Mouse (Mus musculus) Patski (cell line): ENCODE data around the gene Emc6. TPM values are rescaled to one million over a fixed set of nuclear protein-coding genes. Genes with fewer than 3 reads are reported as not detected.

Experiments used
- ATAC-seq: fragments of 100-300 bp; one replicate; pipeline ENCODE4 v1.8.0; 2021
- CTCF ChIA-PET: fragments of 350-600 bp; sonication (Branson Sonifier 250); formaldehyde crosslinking; loops from one replicate; lab custom pipeline; 2022; ENCODE audit warnings: inconsistent platforms; lab: Charles Lee
- POLR2A ChIA-PET: fragments of 350-600 bp; sonication (Branson Sonifier 250); formaldehyde crosslinking; loops from one replicate; lab custom pipeline; 2022; ENCODE audit warnings: antibody characterized with exemption, inconsistent platforms; lab: Charles Lee
- DNase-seq: peaks from one replicate; pipeline ENCODE4 v3.0.0-alpha.2; 2011; ENCODE audit warnings: low read depth, low spot score
- H3K27me3 ChIP-seq: fragments of 371-371 bp; one replicate; pipeline ENCODE4 v1.5.1; 2021
- CTCF ChIP-seq: fragments of 100-300 bp; IDR thresholded peaks from one replicate; pipeline ENCODE4 v1.5.1; 2021
- in situ Hi-C: fragments of 300-500 bp; cut with MboI; formaldehyde crosslinking; loops from 3 replicates; pipeline ENCODE4 v1.11.1; 2018; ENCODE audit warnings: low pct_unique_long_range_greater_than_20kb, mixed read lengths
- polyA plus RNA-seq: library from polyadenylated mRNA; unstranded; gene quantifications from one replicate; pipeline ENCODE4 v1.2.3, GENCODE M21; 2021

Emc6 gene
- polyA plus RNA-seq, 1 experiment from 2014 or later: 79.4 TPM

DNA sequence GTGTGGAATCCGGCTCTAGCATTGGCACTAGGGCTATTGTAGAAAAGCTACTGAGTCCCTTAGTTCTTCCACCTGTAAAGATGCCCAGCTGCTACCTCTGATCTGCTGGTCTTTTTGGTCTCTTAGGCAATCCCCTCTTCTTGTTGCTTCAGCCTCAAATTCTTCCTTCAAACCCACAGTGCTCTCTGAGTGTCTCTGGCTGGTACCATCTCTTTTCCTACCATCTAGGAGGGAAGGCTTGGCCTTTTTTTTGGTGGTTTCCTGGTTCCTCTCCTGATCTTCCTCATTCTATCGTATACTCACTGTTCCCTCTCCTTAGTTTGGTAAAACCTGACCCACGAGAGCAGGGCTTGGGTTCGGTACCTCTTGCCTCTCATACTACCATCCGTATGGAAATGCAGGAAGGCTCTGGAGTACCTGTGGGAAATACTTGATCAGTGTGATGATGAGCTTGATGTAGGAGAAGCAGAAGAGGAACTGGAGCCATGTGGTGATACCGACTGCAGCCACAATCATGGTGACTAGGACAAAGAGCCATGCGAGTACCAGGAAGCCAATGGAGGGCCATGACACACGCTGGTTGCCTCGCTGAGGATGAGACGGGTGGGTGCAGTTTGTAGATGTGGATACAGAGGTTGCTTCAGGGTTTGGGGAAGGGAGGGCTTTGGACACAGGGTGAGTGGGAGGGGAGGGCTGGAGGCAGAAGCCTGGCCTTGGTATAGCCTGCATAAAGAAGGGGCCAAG is 9.2 kb upstream of the Emc6 start:
- ChIA-PET CTCF (no interaction called here), POLR2A (interaction anchor here (1.0 kb wide), 1 partner anchor 14 kb away, joined by 3 read pairs; no protein-coding TSS in a partner anchor)
- in situ Hi-C loops: no loop called here
- ATAC-seq (no peak), DNase-seq (no peak)
- no peaks in the 10 kb centered on the region for H3K27me3 ChIP-seq
- no peak for TF ChIP-seq CTCF

DNA sequence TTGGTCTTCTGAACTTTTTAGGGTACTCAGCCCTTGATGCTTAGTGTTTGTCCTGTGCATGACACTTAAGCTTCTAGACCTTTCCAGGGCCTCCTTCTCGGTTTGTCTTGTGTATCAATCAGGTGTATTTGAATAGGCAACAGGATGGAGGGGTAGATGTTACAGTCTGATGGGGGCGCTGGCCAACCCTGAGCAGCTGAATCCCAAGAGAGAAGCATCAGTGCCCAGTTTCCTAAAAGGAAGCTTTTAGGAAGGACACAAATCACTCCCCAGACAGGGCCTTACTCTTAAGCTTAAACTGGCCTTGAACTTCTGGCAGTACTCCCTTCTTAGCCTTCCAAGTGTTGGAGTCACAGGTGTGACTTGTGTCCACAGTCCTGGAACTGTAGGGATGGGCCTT is 1.1 kb upstream of the Emc6 start:
- ChIA-PET POLR2A (interaction anchor here (0.6 to 1.3 kb wide), 5 partner anchors 17 to 932 kb away, joined by 3 to 5 read pairs (median 3); partner anchors contain the start of gene Shpk), CTCF (interaction anchor here (1.0 to 2.2 kb wide), 9 partner anchors 10 to 104 kb away, joined by 3 to 9 read pairs (median 4); partner anchors contain the start of genes Ctns, Haspin and Shpk)
- in situ Hi-C loops: no loop called here
- no peak for DNase-seq
- ATAC-seq: no peak
- no peak for TF ChIP-seq CTCF
- H3K27me3 ChIP-seq: no peaks in the 10 kb centered on the region

DNA sequence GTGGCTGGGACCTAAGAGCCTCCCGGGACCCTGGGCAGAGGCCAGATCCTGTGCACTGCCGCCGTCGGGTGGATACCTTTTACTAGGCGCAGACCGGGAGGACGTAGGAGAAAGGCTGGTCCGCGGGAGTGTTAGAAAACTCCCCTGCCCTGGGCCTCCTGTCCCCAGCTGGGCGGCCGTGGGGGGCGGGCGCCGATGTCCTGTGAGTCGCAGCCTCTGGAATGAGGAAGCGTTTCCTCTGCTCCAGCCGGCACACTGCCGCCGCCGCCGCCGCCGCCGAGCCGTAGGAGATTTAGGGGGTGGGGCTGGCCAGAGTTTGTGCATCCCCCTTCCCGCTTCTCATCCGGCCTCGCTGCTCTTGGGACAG is 655 bp upstream of the Emc6 start:
- DNase-seq (no peak), ATAC-seq (peak; percentile 88)
- ChIA-PET POLR2A (interaction anchor here (0.6 to 1.3 kb wide), 5 partner anchors 17 to 931 kb away, joined by 3 to 5 read pairs (median 3); partner anchors contain the start of gene Shpk), CTCF (interaction anchor here (1.1 to 2.2 kb wide), 5 partner anchors 10 to 39 kb away, joined by 3 to 9 read pairs (median 4); partner anchors contain the start of genes Ctns, Haspin and Shpk)
- in situ Hi-C loops: no loop called here
- H3K27me3 ChIP-seq: no peaks in the 10 kb centered on the region
- no peak for TF ChIP-seq CTCF

GRCm38 (mm10) chr11:73176186-73176585 is 651 bp downstream of the Emc6 start:
- no peak for ATAC-seq
- in situ Hi-C loops: no loop called here
- H3K27me3 ChIP-seq: no peaks in the 10 kb centered on the region
- ChIA-PET CTCF (interaction anchor here (1.4 to 1.6 kb wide), 2 partner anchors 12 to 17 kb away, joined by 3 read pairs; no protein-coding TSS in a partner anchor), POLR2A (interaction anchor here (1.0 to 1.1 kb wide), 2 partner anchors 12 to 16 kb away, joined by 3 read pairs; partner anchors contain the start of gene P2rx5)
- TF ChIP-seq CTCF: no peak
- no peak for DNase-seq

- TF ChIP-seq CTCF: no peak
- in situ Hi-C loops: no loop called here
- H3K27me3 ChIP-seq: no peaks in the 10 kb centered on the region
- DNase-seq (no peak), ATAC-seq (peak; percentile 6)
- ChIA-PET POLR2A (interaction anchor here (1.1 kb wide), 1 partner anchor 12 kb away, joined by 3 read pairs; no protein-coding TSS in a partner anchor), CTCF (interaction anchor here (1.2 to 1.6 kb wide), 3 partner anchors 12 to 106 kb away, joined by 3 read pairs; no protein-coding TSS in a partner anchor)
Measured at GRCm38 (mm10) chr11:73175612-73176011, 1.2 kb downstream of the Emc6 start.

GRCm38 (mm10) chr11:73172186-73172585 is 4.7 kb downstream of the Emc6 start:
- no peaks in the 10 kb centered on the region for H3K27me3 ChIP-seq
- no peak for DNase-seq
- no peak for ATAC-seq
- TF ChIP-seq CTCF: no peak
- in situ Hi-C loops: no loop called here
- POLR2A ChIA-PET: interaction anchor here (1.0 kb wide), 1 partner anchor 13 kb away, joined by 3 read pairs; no protein-coding TSS in a partner anchor
- CTCF ChIA-PET: interaction anchor here (1.2 kb wide), 1 partner anchor 12 kb away, joined by 4 read pairs; the partner anchor contains the start of gene P2rx5

GRCm38 (mm10) chr11:73169231-73169630 is 7.6 kb downstream of the Emc6 start:
- in situ Hi-C loops: no loop called here
- ATAC-seq: peak; percentile 56
- H3K27me3 ChIP-seq: no peaks in the 10 kb centered on the region

GRCm38 (mm10) chr11:73168576-73168975 is 8.3 kb downstream of the Emc6 start:
- H3K27me3 ChIP-seq: no peaks in the 10 kb centered on the region
- ATAC-seq (no peak), DNase-seq (no peak)
- POLR2A ChIA-PET: interaction anchor here (0.6 kb wide), 1 partner anchor 31 kb away, joined by 3 read pairs; the partner anchor contains the start of gene Haspin
- in situ Hi-C loops: no loop called here
- TF ChIP-seq CTCF: no peak
- CTCF ChIA-PET: interaction anchor here (1.1 kb wide), 1 partner anchor 22 kb away, joined by 3 read pairs; no protein-coding TSS in a partner anchor

More at GRCm38 (mm10) chr11:73169231-73169630, 7.6 kb downstream of the Emc6 start:
- no peak for TF ChIP-seq CTCF
- POLR2A ChIA-PET: interaction anchor here (0.6 kb wide), 1 partner anchor 31 kb away, joined by 3 read pairs; the partner anchor contains the start of gene Haspin
- CTCF ChIA-PET: interaction anchor here (1.1 kb wide), 1 partner anchor 21 kb away, joined by 3 read pairs; no protein-coding TSS in a partner anchor
- no peak for DNase-seq

DNA sequence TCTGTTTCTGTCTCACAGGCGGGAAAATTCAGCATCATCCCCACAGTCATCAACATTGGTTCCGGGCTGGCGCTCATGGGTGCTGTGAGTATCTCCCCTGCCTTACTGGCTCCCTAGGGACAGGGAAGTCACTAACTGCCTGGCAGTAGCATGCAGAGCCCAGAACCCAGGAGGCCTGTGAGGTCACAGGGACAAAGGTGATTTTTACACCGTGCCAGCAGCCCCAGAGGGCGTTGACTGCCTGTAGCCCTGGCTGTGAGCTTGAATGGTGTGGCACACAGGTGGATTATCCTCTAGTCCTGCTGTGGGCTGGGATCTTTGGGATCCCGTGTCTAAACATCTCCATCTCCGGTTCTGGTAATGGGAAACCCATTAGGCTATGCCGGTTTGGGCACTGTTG is 8.8 kb downstream of the Emc6 start:
- TF ChIP-seq CTCF: no peak
- no peak for ATAC-seq
- H3K27me3 ChIP-seq: no peaks in the 10 kb centered on the region
- CTCF ChIA-PET: interaction anchor here (0.9 kb wide), 1 partner anchor 10 kb away, joined by 3 read pairs; no protein-coding TSS in a partner anchor
- POLR2A ChIA-PET: no interaction called here
- DNase-seq: no peak
- in situ Hi-C loops: no loop called here

GRCm38 (mm10) chr11:73162284-73162683 is 14.6 kb downstream of the Emc6 start:
- no peak for ATAC-seq
- in situ Hi-C loops: no loop called here
- H3K27me3 ChIP-seq: no peaks in the 10 kb centered on the region
- POLR2A ChIA-PET: no interaction called here
- no peak for DNase-seq
- TF ChIP-seq CTCF: no peak
- CTCF ChIA-PET: interaction anchor here (1.5 kb wide), 1 partner anchor 16 kb away, joined by 3 read pairs; no protein-coding TSS in a partner anchor
